Mouse (Mus musculus) C2C12 (cell line): Measurements from ENCODE around the gene Stau1.

ENCODE experiments used
- CEBPB ChIP-seq: IDR thresholded peaks from one replicate; pipeline ENCODE4 v1.6.1; 2011; ENCODE audit warnings: low read depth, mild to moderate bottlenecking, control low read depth, moderate library complexity
- CTCF ChIP-seq: IDR thresholded peaks from one replicate; pipeline ENCODE4 v1.5.1; 2011; ENCODE audit not compliant: control insufficient read depth, insufficient read depth, insufficient read length
- FOSL1 ChIP-seq: IDR thresholded peaks from one replicate; pipeline ENCODE4 v1.8.0; 2011; ENCODE audit warnings: mild to moderate bottlenecking, low read length; ENCODE audit not compliant: poor library complexity, insufficient read depth, severe bottlenecking
- MAX ChIP-seq: IDR thresholded peaks from one replicate; pipeline ENCODE4 v1.6.1; 2011; ENCODE audit warnings: mild to moderate bottlenecking, control low read depth
- MYOD1 ChIP-seq: IDR thresholded peaks from one replicate; pipeline ENCODE4 v1.6.1; 2011; ENCODE audit warnings: low read depth; ENCODE audit not compliant: control insufficient read depth, insufficient read length
- MYOG ChIP-seq: IDR thresholded peaks from one replicate; pipeline ENCODE4 v1.6.1; 2011; ENCODE audit not compliant: control insufficient read depth, insufficient read length; ENCODE audit errors: extremely low read depth
- USF1 ChIP-seq: IDR thresholded peaks from one replicate; pipeline ENCODE4 v1.6.1; 2011; ENCODE audit warnings: low read depth, mild to moderate bottlenecking, control low read depth, moderate library complexity

DNA sequence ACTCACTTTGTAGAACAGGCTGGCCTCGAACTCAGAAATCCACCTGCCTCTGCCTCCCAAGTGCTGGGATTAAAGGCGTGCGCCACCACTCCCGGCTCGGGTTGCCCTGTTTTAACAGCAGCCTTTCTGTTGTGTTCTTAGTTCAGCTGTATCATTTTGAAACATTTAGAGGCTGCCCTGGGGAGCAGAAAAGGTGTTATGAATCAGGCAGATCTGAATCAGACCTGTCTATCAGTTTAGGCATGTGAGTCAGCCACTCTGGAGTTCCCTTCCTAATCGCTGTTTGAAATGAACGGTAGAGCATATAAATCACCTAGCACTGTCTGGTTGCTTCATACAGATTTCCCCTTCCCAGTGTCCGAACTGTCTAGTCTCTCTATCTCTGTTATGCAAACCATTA is 85.6 kb downstream of the Stau1 start:
- TF ChIP-seq CTCF (no peak), FOSL1 (no peak), MYOG (no peak), MYOD1 (no peak), CEBPB (no peak), USF1 (no peak), MAX (no peak)
